Mouse (Mus musculus) heart, embryonic 16.5 days (tissue): ENCODE results near the gene Lair1. TPM values are rescaled to one million over a fixed set of nuclear protein-coding genes. Genes with fewer than 3 reads are reported as not detected.

Source experiments
- ATAC-seq: fragments of 200-750 bp; cut with Nextera tagmentation; replicated peaks from 2 replicates; pipeline ENCODE4 v1.8.0; 2017; ENCODE audit warnings: moderate number of reproducible peaks; ENCODE audit not compliant: insufficient read depth, low FRiP score; ENCODE audit errors: extremely low read depth
- H3K27ac ChIP-seq: fragments of 300-500 bp; sonication (generic); 2 replicates; pipeline ENCODE4 v1.5.1; 2014; ENCODE audit warnings: mild to moderate bottlenecking, low read length, control low read depth, moderate library complexity
- H3K27me3 ChIP-seq: fragments of 300-500 bp; sonication (generic); 2 replicates; pipeline ENCODE4 v1.6.1; 2014; ENCODE audit warnings: low read length, mixed read lengths; ENCODE audit not compliant: control insufficient read depth, insufficient read depth
- H3K36me3 ChIP-seq: fragments of 300-500 bp; sonication (generic); 2 replicates; pipeline ENCODE4 v1.6.1; 2014; ENCODE audit not compliant: control insufficient read depth, insufficient read depth
- H3K4me1 ChIP-seq: fragments of 300-500 bp; sonication (generic); 2 replicates; pipeline ENCODE4 v1.6.1; 2014; ENCODE audit warnings: low read length, mixed read lengths; ENCODE audit not compliant: control insufficient read depth, insufficient read depth
- H3K4me2 ChIP-seq: fragments of 300-500 bp; sonication (generic); 2 replicates; pipeline ENCODE4 v1.6.1; 2014; ENCODE audit warnings: low read depth, mild to moderate bottlenecking, control low read depth, low read length
- H3K4me3 ChIP-seq: fragments of 300-500 bp; sonication (generic); 2 replicates; pipeline ENCODE4 v1.5.1; 2014; ENCODE audit warnings: mild to moderate bottlenecking, control low read depth, low read length
- H3K9ac ChIP-seq: fragments of 300-500 bp; sonication (generic); 2 replicates; pipeline ENCODE4 v1.6.1; 2014; ENCODE audit warnings: low read length, control low read depth
- H3K9me3 ChIP-seq: fragments of 300-500 bp; sonication (generic); replicated peaks from 2 replicates; pipeline ENCODE4 v1.6.1; 2016; ENCODE audit warnings: low read length; ENCODE audit not compliant: control insufficient read depth
- WGBS: fragments of 180-500 bp; shearing (Covaris S2); extraction: QIAGEN DNeasy Blood & Tissue Kit; methylation state at CpG from one replicate; pipeline ENCODE4 v1.1.7; 2014; 5-methylcytosine and 5-hydroxymethylcytosine counted together
- polyA plus RNA-seq: library from polyadenylated mRNA; unstranded; fragments of >200 nt; fragmentation: Nextera tagmentation; extraction: Ambion mirVana; gene quantifications from 2 replicates; pipeline ENCODE4 v1.2.1, GENCODE M21; 2015

Gene Lair1
- polyA plus RNA-seq, 1 experiment from 2014 or later = 2.4 TPM

DNA sequence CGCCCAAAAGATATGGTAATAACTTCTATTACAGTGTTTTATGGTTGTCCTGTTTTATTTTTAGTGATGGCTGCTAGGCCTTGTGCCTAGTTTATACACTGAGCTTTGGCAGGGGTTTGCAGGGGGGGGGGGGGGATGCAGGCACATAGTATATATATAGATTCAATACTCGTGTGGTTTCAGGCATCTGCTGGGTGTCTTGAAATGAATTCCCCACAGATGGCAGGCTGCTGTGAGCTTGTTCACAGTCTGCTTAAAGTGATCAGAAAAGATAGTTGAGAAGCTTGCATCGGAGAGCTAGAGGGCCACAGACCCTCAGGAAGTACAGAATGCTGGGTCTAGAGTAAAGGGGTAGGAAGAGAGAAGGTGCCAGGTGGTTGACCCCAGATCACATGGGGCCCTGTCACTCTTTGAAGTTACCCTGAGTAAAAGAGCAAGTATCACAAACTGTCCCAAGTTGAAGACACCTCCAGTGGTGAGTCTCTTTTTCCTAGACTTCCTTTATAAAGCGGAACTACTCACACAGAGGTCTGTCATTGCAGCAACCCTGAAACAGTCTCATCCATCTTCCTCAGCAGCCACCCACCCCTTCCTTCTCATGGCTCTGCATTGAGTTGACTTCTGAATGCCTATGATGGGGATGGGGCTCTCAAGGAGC is 24.4 kb upstream of the Lair1 start:
- WGBS = 56% methylated on average over 4 of the region's 4 CpGs
- H3K4me3 ChIP-seq = no peak overlapping the region

DNA sequence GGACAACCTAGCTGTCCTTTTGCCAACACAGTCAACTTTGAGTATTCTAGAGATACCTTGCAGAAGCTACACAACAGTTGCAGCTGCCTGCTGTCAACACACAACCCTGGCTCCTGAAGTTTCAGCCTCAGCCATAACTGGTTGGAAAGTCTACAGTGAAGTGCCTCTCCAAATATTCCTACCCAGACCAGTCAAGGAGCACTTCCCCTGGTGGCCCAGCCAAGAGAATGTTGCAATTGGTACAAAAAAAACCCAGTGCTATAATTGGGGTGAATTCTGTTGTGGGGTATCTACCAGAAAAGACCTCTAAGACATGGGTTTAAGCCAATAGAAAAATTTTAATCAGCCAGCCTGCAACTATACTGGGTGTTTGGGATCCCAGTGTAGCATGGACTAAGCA is 22.6 kb upstream of the Lair1 start:
- H3K36me3 ChIP-seq = no peaks in the 10 kb centered on the region
- no peaks in the 10 kb centered on the region for H3K4me1 ChIP-seq
- no peak overlapping the region for H3K9ac ChIP-seq
- H3K27ac ChIP-seq = no peak overlapping the region
- no peak overlapping the region for H3K4me3 ChIP-seq
- H3K4me2 ChIP-seq = no peak overlapping the region
- no peaks in the 10 kb centered on the region for H3K9me3 ChIP-seq
- no peak for ATAC-seq
- H3K27me3 ChIP-seq = no peaks in the 10 kb centered on the region

More for the DNA sequence above, 24.4 kb upstream of the Lair1 start:
- no peak for ATAC-seq
- Histone ChIP-seq H3K9ac (no peak overlapping the region), H3K4me2 (no peak overlapping the region), H3K27ac (no peak overlapping the region), H3K9me3 (no peaks in the 10 kb centered on the region), H3K4me1 (0 out of 2 replicates have a peak, but pooled peaks cover 6% of the 10 kb centered on the region), H3K27me3 (no peaks in the 10 kb centered on the region), H3K36me3 (no peaks in the 10 kb centered on the region)

DNA sequence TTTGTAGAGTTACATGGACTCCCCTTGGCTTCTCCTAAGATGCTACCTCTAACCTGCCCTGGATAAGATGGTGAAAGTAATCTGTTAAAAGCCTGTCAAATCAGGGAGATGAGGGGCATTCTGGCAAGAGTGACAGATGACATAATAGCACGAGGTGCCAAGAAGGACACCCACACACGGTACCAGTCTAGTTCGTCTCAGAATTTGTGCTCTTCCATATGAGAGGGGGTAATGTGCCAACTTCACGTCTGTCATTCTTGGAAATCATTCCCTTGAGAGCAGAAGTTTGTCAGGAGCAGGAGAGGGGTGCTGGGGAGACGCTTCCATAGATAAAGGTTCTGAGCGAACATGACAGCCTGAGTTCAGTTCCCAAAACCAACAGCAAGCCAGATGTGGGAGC is 21.2 kb upstream of the Lair1 start:
- Histone ChIP-seq H3K27me3 (no peaks in the 10 kb centered on the region), H3K4me1 (no peaks in the 10 kb centered on the region), H3K9me3 (no peaks in the 10 kb centered on the region), H3K27ac (no peak overlapping the region), H3K4me2 (no peak overlapping the region), H3K4me3 (no peak overlapping the region), H3K36me3 (no peaks in the 10 kb centered on the region), H3K9ac (no peak overlapping the region)
- ATAC-seq = no peak
- WGBS = 56% methylated on average over 6 of the region's 6 CpGs

DNA sequence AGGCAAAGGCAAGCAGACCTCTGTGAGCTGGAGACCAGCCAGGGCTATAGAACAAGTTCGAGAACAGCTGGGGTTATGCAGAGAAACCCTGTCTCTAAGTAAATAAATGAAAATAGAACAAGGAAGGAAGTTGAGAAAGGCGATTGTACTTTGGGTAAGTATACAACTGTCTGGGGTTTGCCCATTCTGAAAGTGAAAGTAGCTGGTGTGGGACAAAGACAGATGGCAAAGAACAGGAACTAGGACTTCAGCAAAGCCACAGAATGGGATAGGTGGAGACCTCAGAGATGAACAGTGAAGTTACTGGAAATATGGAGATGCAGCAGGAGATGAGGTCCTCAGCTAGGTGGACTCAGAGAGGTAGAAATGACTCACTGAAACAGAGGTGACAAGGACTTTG is 19.8 kb upstream of the Lair1 start:
- H3K4me3 ChIP-seq = no peak overlapping the region
- no peaks in the 10 kb centered on the region for H3K36me3 ChIP-seq
- no peaks in the 10 kb centered on the region for H3K27me3 ChIP-seq
- WGBS = 24% methylated on average over 2 of the region's 2 CpGs
- no peak overlapping the region for H3K27ac ChIP-seq
- ATAC-seq = peak; percentile 41; the same call in 1 of the 2 replicates
- 0 out of 2 replicates have a peak overlapping the region, but pooled peaks have one; percentile 17 for H3K4me2 ChIP-seq
- H3K4me1 ChIP-seq = no peaks in the 10 kb centered on the region
- H3K9me3 ChIP-seq = no peaks in the 10 kb centered on the region
- no peak overlapping the region for H3K9ac ChIP-seq

DNA sequence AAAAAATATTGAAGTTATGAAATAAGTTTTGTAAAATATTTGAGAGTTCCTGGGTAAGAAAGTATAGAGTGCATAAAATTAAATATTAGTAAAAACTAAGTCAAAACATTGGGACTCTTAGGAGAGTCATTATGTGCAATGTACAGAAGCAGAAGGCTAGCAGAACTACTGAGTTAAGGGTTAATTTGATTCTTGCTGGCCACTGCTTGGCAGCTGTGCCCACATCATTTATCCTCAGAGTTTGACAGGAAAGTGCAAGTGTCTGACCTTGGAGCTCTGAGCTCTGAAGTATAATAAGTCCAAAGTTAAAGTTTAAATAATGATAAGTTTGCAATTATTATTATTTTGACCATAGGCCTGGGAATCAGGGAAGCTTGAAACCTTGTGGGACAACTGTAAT is 18.7 kb upstream of the Lair1 start:
- H3K9me3 ChIP-seq = no peaks in the 10 kb centered on the region
- H3K4me2 ChIP-seq = no peak overlapping the region
- H3K36me3 ChIP-seq = no peaks in the 10 kb centered on the region
- H3K4me3 ChIP-seq = no peak overlapping the region
- ATAC-seq = no peak
- no peak overlapping the region for H3K9ac ChIP-seq
- H3K27ac ChIP-seq = no peak overlapping the region
- H3K27me3 ChIP-seq = no peaks in the 10 kb centered on the region
- H3K4me1 ChIP-seq = no peaks in the 10 kb centered on the region

DNA sequence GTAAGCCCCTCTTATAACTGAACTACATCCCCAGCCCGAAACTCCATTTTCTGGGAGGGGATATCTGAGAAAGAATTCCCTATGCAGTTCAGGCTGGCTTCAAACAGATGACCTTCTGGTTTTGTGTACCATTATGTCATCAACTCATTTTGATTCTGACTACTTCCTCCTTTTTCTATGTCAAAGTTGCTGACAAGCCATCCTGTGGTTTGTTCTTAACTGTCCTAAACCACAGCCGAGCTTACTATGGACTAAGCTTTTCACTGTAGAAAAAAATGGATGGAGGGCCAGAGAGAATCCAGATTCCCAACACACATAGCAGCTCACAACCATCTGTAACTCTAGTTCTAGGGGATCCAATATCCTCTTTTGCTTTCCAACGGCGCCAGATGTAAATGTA is 17.5 kb upstream of the Lair1 start:
- WGBS = 79% methylated on average over 4 of the region's 4 CpGs
- no peaks in the 10 kb centered on the region for H3K36me3 ChIP-seq
- no peak overlapping the region for H3K27ac ChIP-seq
- H3K4me2 ChIP-seq = no peak overlapping the region
- ATAC-seq = no peak
- no peak overlapping the region for H3K9ac ChIP-seq
- H3K9me3 ChIP-seq = no peaks in the 10 kb centered on the region
- no peak overlapping the region for H3K4me3 ChIP-seq
- no peaks in the 10 kb centered on the region for H3K4me1 ChIP-seq
- no peaks in the 10 kb centered on the region for H3K27me3 ChIP-seq

DNA sequence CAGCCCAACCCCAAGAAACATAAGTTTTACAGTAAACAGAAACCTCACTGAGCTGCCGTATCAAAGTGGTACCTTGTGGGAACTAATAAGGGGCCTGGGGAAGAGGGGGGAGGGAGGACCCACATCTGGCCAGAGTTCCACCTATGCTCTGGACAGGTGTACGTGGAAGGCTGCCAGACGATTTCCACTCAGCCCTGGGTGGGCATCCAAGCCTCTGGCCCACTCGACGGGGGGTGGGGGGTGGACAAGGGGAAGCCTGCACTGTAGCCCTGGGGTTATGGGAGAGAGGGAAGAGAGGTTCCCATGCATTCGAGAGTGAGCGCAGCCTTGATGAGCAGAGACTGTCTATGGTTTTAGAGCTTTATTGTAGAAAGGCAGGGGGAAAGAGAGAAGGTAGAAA is 16.5 kb upstream of the Lair1 start:
- Histone ChIP-seq H3K9ac (no peak overlapping the region), H3K27ac (no peak overlapping the region), H3K36me3 (no peaks in the 10 kb centered on the region), H3K4me3 (no peak overlapping the region), H3K4me1 (no peaks in the 10 kb centered on the region), H3K9me3 (no peaks in the 10 kb centered on the region), H3K4me2 (no peak overlapping the region), H3K27me3 (no peaks in the 10 kb centered on the region)
- no peak for ATAC-seq
- 84% methylated on average over 7 of the region's 7 CpGs for WGBS

DNA sequence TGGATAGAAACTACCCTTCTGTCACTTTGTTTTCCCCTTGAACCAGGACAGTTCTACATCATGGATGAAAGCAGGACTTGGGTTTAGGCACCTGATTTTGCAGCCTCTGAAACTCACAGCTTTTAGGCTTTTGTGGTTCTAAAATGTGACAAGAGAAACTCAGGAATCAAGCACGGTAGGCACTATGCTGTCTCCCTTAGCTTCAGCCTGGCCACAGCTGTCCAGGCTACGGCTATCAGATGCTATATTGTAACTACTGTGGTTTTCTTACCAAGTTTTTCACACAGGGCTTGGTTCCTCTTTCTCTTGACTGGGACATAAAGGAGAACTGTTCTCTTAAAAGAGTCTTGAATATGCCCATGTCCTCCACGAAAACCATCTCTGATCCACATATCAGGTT is 10.1 kb upstream of the Lair1 start:
- 67% methylated on average over 3 of the region's 3 CpGs for WGBS
- H3K27ac ChIP-seq = no peak overlapping the region
- no peaks in the 10 kb centered on the region for H3K4me1 ChIP-seq
- H3K9ac ChIP-seq = no peak overlapping the region
- no peaks in the 10 kb centered on the region for H3K36me3 ChIP-seq
- H3K4me2 ChIP-seq = no peak overlapping the region
- H3K9me3 ChIP-seq = no peaks in the 10 kb centered on the region
- no peak for ATAC-seq
- no peak overlapping the region for H3K4me3 ChIP-seq
- no peaks in the 10 kb centered on the region for H3K27me3 ChIP-seq

DNA sequence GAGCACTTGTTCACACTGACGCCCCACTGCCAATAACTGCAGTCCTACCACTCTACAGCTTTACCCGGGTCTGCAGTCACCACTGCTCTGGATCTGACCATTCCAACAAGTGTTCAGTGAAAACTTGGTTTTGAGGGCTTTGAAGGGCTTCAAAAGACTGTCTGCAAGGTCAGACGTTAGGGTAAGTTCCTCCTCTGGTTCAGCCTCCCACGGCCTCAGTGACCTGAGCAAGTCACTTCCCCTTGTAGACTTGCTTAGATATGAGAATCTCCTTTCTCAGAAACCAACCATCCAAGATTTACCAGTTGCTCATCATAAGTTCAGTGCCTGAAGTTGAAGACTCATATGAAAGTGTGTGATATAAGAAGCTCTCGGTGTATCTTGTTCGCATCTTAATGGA is 8.1 kb upstream of the Lair1 start:
- Histone ChIP-seq H3K9me3 (no peaks in the 10 kb centered on the region), H3K27ac (no peak overlapping the region), H3K4me1 (no peaks in the 10 kb centered on the region), H3K4me2 (no peak overlapping the region), H3K9ac (no peak overlapping the region), H3K4me3 (no peak overlapping the region), H3K27me3 (no peaks in the 10 kb centered on the region), H3K36me3 (no peaks in the 10 kb centered on the region)
- no peak for ATAC-seq
- WGBS = 79% methylated on average over 6 of the region's 6 CpGs
